Mouse (Mus musculus) kidney, adult 2 months (tissue): ENCODE results near the gene Nav1. TPM values are rescaled to one million over a fixed set of nuclear protein-coding genes. Genes with fewer than 3 reads are reported as not detected.
A peak's percentile ranks its signal among the peaks of the same experiment; 100 is the strongest.

Source experiments
- DNase-seq: peaks from one replicate; pipeline ENCODE4 v3.0.0; 2021
- H3K27ac ChIP-seq: fragments of 200-500 bp; 2 replicates; pipeline ENCODE4 v1.5.1; 2012; ENCODE audit warnings: low read depth, low read length, control low read depth, inconsistent platforms; ENCODE audit not compliant: insufficient read depth
- H3K27me3 ChIP-seq: fragments of 200-500 bp; replicated peaks from 2 replicates; pipeline ENCODE4 v1.6.1; 2012; ENCODE audit warnings: mild to moderate bottlenecking, moderate library complexity, low read length, inconsistent platforms; ENCODE audit not compliant: control insufficient read depth, insufficient read depth
- H3K36me3 ChIP-seq: fragments of 200-500 bp; 2 replicates; pipeline ENCODE4 v1.6.1; 2012; ENCODE audit warnings: mild to moderate bottlenecking, moderate library complexity, low read length, inconsistent platforms; ENCODE audit not compliant: control insufficient read depth, insufficient read depth
- H3K4me1 ChIP-seq: fragments of 200-500 bp; 2 replicates; pipeline ENCODE4 v1.6.1; 2011; ENCODE audit warnings: low read length; ENCODE audit not compliant: control insufficient read depth, insufficient read depth
- H3K4me3 ChIP-seq: fragments of 200-500 bp; 2 replicates; pipeline ENCODE4 v1.5.1; 2011; ENCODE audit warnings: mild to moderate bottlenecking, low read depth, low read length, control low read depth; ENCODE audit not compliant: insufficient read depth
- CTCF ChIP-seq: fragments of 200-500 bp; conservative IDR thresholded peaks from 2 replicates; pipeline ENCODE4 v1.5.1; 2011; ENCODE audit warnings: low read depth, mild to moderate bottlenecking, control low read depth, low read length, moderate library complexity, mixed read lengths; ENCODE audit not compliant: insufficient read depth, insufficient read length
- POLR2A ChIP-seq: fragments of 200-500 bp; IDR thresholded peaks from one replicate; pipeline ENCODE4 v1.6.1; 2011; ENCODE audit warnings: low read depth, low read length, control low read depth
- WGBS: fragments of 180-500 bp; shearing (Covaris S2); methylation state at CpG from one replicate; pipeline ENCODE4 v1.1.7; 2018; 5-methylcytosine and 5-hydroxymethylcytosine counted together
- polyA plus RNA-seq: library from polyadenylated mRNA; depleted of rRNA; stranded (reverse); fragments of >200 nt; gene quantifications from 2 replicates; pipeline ENCODE4 v1.2.3, GENCODE M21; 2012

The Nav1 gene
- polyA plus RNA-seq, 1 experiment = 7.1 TPM

- no peak for TF ChIP-seq POLR2A
- no peak for TF ChIP-seq CTCF
- WGBS = 15% methylated on average over 7 of the region's 7 CpGs
- peak; percentile 42 for DNase-seq
Observed at GRCm38 (mm10) chr1:135619932-135620391, 12.9 kb upstream of the Nav1 start.

DNA sequence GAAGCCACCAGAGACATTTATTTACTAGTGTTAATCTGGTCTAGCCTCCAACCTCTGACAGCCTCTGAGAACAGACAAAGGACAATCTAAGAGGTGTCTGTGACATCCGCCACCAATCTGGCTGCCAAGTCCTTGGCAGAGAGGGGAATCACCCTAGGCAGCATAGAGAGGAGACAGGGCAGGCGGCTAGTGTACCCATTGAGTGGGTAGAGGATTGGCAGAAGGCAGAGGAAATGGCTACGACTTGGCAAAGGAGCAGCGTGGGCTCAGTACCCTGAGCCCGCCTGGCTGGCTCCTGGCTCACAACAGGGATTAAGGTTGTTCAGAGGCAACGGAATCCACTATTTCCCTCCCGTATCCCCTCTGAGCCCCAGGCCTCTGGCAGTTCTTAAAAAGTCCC is 12.0 kb upstream of the Nav1 start:
- Histone ChIP-seq H3K27me3 (no peaks in the 10 kb centered on the region), H3K36me3 (no peaks in the 10 kb centered on the region), H3K4me1 (0 out of 2 replicates have a peak, but pooled peaks cover 2% of the 10 kb centered on the region), H3K4me3 (no peak overlapping the region), H3K27ac (no peak overlapping the region)
- no peak for TF ChIP-seq CTCF
- 73% methylated on average over 7 of the region's 7 CpGs for WGBS
- no peak for DNase-seq

More at GRCm38 (mm10) chr1:135619932-135620391, 12.9 kb upstream of the Nav1 start:
- no peak overlapping the region for H3K4me3 ChIP-seq
- H3K4me1 ChIP-seq = 0 out of 2 replicates have a peak, but pooled peaks cover 2% of the 10 kb centered on the region
- H3K27me3 ChIP-seq = no peaks in the 10 kb centered on the region
- no peaks in the 10 kb centered on the region for H3K36me3 ChIP-seq
- H3K27ac ChIP-seq = no peak overlapping the region

GRCm38 (mm10) chr1:135617344-135617743 is 10.2 kb upstream of the Nav1 start:
- Histone ChIP-seq H3K4me3 (no peak overlapping the region), H3K36me3 (no peaks in the 10 kb centered on the region), H3K4me1 (0 out of 2 replicates have a peak, but pooled peaks cover 2% of the 10 kb centered on the region), H3K27me3 (no peaks in the 10 kb centered on the region), H3K27ac (no peak overlapping the region)
- no peak for TF ChIP-seq CTCF
- WGBS = 81% methylated on average over 3 of the region's 3 CpGs
- DNase-seq = no peak

DNA sequence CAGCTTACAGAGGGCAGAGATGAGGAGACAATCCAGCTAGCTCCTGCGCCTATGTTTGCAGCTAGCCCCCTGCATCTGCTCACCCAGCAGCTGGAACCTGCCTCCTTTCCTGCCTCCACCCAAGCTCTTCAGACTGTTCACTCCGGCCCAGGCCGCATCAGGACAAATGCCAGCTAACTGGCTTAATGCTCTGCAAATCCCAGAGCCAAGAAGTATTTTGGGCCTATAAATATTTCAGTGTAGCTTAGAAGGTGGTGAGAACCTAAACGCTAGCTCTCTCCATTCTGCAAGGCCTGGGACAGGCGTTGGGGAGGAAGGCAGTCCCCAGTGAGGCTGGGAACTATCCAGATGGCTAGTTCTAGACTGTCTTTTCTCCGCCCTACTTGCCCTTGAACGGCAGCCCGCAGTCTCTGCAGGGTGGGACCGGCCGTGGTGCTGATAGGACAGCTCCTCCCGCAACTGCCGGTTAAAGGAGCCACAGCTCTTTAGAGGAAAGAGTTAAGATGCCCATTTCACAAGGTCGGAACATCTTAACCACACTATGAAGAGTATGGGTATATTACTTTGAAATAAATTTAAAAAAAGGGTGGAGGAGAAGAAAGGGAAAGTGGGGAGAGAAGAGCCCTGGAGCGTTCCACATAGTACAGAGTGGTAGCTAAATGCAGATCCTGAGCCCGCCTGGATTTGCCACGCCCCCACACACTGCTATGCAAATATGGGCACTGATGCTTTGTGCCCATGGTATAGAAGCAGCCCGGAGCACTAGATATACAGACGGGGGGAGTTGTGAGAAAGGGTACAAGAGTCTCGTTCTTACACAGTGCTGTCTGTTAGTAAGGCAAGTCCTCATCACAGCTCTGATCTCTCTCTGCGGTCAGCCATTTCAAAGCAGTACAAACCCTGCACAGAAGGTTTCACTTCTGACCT is 8.9 kb upstream of the Nav1 start:
- 24% methylated on average over 20 of the region's 20 CpGs for WGBS
- no peak overlapping the region for H3K4me3 ChIP-seq
- DNase-seq = peak; percentile 41
- no peaks in the 10 kb centered on the region for H3K27me3 ChIP-seq
- TF ChIP-seq CTCF (no peak), POLR2A (no peak)
- no peak overlapping the region for H3K27ac ChIP-seq
- 0 out of 2 replicates have a peak, but pooled peaks cover 2% of the 10 kb centered on the region for H3K4me1 ChIP-seq
- no peaks in the 10 kb centered on the region for H3K36me3 ChIP-seq

- H3K27me3 ChIP-seq = no peaks in the 10 kb centered on the region
- DNase-seq = no peak
- no peak overlapping the region for H3K4me3 ChIP-seq
- TF ChIP-seq CTCF = no peak
- no peak for TF ChIP-seq POLR2A
- no peaks in the 10 kb centered on the region for H3K36me3 ChIP-seq
- no peak overlapping the region for H3K27ac ChIP-seq
- WGBS = 71% methylated on average over 4 of the region's 4 CpGs
- no peaks in the 10 kb centered on the region for H3K4me1 ChIP-seq
Observed at GRCm38 (mm10) chr1:135609621-135610020, 2.5 kb upstream of the Nav1 start.

DNA sequence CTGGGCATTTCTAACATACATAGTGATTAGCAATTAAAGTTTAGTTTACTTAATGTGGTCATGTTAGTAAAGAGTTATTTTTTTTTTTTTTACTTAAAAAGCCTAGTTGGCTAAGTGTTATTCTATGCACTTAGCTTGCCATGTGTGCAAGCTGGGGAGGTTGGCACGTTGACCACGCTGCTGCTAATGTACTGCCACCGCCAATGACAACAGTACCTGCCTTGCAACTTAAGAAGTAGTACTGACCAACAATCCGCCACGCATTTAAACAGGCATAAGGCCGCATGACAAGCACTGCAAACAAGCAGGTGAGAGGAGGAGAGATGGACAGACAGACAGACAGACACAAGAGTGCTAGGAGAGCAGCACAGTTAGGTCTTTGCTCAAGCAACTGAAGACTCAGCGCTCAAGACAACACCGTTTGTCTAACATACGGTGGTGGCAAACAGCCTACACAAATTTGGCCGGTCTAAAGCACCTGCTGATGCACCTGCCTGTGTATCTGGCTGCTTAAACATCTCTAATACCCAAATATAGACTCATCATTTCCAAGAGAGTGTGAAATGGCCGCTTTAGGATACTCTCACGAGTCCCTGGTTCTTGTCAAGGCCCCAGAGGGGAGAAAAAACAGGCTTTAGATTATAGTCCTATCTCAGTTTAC is 610 bp downstream of the Nav1 start:
- no peak overlapping the region for H3K4me3 ChIP-seq
- no peaks in the 10 kb centered on the region for H3K4me1 ChIP-seq
- TF ChIP-seq POLR2A (no peak), CTCF (no peak)
- WGBS = 91% methylated on average over 12 of the region's 12 CpGs
- no peaks in the 10 kb centered on the region for H3K27me3 ChIP-seq
- DNase-seq = no peak
- no peak overlapping the region for H3K27ac ChIP-seq
- H3K36me3 ChIP-seq = no peaks in the 10 kb centered on the region

DNA sequence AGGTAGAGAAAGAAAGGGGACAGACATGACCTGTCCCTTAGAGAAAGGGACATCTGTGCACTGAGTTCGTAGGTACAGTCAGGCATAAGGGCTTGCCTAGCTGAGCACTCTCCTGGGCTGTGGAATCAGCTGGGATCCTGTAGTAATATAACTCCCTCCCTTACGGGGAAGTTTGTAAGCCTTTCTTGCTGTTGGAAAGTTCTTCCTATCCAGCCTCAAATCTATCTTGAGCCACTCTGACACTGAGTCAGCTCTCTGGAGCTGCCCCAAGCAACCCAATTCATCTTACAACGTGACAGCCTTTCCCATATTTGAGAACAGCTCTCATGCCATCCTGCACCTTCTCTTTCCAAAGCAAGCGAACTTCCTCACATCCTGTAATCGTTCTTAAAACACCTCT is 1.6 kb downstream of the Nav1 start:
- no peaks in the 10 kb centered on the region for H3K4me1 ChIP-seq
- DNase-seq = no peak
- H3K27ac ChIP-seq = no peak overlapping the region
- WGBS = 68% methylated on average over 5 of the region's 5 CpGs
- no peaks in the 10 kb centered on the region for H3K27me3 ChIP-seq
- no peaks in the 10 kb centered on the region for H3K36me3 ChIP-seq
- no peak for TF ChIP-seq POLR2A
- TF ChIP-seq CTCF = no peak
- H3K4me3 ChIP-seq = no peak overlapping the region
